Mouse (Mus musculus): ENCODE measurements around the gene Rhox2f.
"Not testable (repeated sequence)": the region's sequence is repeated elsewhere in the genome, so short reads cannot be mapped to it uniquely, and the experiment has no call there.

Gene Rhox2f

DNA sequence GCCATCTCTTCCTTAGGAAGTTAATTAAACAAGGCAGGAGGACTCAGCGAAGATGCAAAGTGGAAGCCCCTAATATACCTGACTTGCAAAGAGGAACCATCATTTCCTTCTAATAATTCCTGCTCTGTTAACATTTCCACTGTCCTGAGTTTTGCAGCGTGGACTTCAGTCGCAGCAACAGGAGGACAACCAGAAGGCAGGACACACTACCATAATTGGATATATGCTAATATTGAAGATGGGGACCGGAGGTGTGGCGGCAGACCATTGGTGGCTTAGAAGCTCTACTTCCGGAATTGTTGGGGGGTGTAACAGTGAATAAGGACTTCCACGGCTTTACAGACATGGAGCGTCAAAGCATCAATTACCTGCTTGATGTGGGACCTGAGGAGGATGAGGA is at the start of gene Rhox2f:
Rhox2f (plus strand) TSS at position 301 of the 400 bp plus-strand sequence.
- not testable (repeated sequence) for DNase-seq

DNA sequence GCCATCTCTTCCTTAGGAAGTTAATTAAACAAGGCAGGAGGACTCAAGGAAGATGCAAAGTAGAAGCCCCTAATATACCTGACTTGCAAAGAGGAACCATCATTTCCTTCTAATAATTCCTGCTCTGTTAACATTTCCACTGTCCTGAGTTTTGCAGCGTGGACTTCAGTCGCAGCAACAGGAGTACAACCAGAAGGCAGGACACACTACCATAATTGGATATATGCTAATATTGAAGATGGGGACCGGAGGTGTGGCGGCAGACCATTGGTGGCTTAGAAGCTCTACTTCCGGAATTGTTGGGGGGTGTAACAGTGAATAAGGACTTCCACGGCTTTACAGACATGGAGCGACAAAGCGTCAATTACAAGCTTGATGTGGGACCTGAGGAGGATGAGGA is 41.1 kb upstream of the Rhox2f start, which contains the start of gene Rhox2e:
Rhox2e (plus strand) TSS at position 301 of the 400 bp plus-strand sequence.
- DNase-seq = not testable (repeated sequence)

DNA sequence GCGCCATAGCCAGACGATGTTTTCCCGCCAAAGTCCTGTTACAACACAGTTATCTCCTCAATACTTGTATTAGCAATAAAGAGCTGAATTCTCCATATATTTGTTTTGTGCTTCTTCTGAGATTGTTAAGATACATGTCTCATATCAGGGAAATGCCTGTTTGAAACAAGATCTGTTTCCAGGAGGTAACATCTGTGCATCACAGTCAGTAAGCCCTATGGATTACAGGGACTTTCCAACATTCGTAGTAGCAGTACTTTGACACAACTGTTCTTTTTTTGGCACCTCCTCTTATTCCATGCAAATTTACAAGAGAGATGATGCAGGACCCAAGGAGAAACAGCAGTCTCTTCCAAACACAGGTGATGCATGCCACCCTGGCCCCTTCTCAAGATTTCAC is 29.5 kb upstream of the Rhox2f start, which contains the start of gene Rhox3e:
Rhox3e (plus strand) TSS at position 301 of the 400 bp plus-strand sequence.
- DNase-seq = not testable (repeated sequence)

DNA sequence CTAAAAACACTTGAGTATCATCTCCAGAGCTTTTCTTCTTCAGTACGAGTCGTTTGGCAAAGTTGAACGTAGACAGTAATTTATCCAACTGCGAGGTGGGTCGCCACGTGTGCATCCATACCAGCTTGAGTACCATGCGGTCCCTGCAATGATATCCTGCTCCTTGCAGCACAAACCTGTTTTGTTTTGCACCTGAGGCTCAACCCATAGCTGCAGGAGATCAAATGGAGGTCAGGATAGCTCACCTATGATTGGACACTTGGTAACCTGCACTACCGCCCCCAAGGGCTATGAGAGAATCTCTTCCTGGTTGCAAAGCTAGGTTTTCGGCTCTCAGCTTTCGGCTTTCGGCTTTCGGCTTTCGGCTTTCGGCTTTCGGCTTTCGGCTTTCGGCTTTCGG is 14.1 kb upstream of the Rhox2f start, which contains the start of gene Rhox4e:
Rhox4e (plus strand) TSS at position 301 of the 400 bp plus-strand sequence.
- DNase-seq = not testable (repeated sequence)

DNA sequence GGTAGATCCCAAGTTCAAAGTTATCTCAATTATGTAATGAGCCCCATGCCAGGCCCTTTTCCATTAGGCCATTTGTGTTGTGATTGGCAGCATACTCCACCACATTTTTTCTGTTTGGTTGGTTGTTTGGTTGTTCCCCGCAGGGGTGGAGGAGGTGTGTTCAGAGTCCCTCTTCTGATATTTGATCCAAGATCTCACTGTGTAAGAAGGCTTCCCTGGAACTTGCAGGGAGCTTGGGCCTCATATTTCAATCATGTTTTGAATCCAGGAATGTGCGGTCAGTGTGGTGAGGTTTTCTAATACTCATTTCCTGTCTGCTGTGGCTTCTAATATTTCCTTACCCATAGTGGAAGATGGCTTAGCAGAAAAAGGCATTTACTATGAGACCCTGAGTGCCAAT is 1.4 kb downstream of the Rhox2f start:
- not testable (repeated sequence) for DNase-seq

DNA sequence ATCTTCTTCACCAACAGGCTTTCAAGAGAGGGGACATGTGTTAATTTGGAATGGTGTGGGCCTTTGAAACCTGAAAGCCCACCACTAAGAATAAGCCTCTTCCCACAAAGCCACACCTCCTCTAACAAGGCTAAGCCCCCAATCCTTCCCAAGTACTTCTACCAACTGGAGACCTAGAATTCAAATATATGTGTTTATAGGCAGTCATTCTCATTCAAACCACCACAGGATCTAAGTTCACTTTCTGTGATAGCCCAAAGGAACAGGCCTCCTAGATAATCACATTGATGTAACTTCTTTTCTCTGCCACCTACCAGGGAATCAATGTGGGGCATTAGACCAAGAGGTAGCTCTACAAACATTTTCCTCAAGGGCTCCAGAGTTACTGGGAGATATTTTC is 9.5 kb downstream of the Rhox2f start, which contains the start of gene Rhox3f:
Rhox3f (plus strand) TSS at position 301 of the 400 bp plus-strand sequence.
- DNase-seq = not testable (repeated sequence)

DNA sequence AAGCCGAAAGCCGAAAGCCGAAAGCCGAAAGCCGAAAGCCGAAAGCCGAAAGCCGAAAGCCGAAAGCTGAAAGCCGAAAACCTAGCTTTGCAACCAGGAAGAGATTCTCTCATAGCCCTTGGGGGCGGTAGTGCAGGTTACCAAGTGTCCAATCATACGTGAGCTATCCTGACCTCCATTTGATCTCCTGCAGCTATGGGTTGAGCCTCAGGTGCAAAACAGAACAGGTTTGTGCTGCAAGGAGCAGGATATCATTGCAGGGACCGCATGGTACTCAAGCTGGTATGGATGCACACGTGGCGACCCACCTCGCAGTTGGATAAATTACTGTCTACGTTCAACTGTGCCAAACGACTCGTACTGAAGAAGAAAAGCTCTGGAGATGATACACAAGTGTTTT is 36.4 kb downstream of the Rhox2f start, which contains the start of gene Rhox4f:
Rhox4f (minus strand) TSS at position 101 of the 400 bp plus-strand sequence.
- not testable (repeated sequence) for DNase-seq
